Mouse (Mus musculus): ENCODE results near the gene Gm2000. TPM values are rescaled to one million over a fixed set of nuclear protein-coding genes. Genes with fewer than 3 reads are reported as not detected.
"Not testable (repeated sequence)": the region's sequence is repeated elsewhere in the genome, so short reads cannot be mapped to it uniquely, and the experiment has no call there.

The Gm2000 gene
- total RNA-seq, 1 experiment, result 385 TPM

GRCm38 (mm10) chr1:156386880-156387279, 21.0 kb downstream of the Gm2000 start:
- in situ Hi-C loops (cut with MboI; ENCODE audit: low sequenced_read_pairs in 2 of 2, unreplicated experiment in 2 of 2), result no loop called here
- H3K9ac ChIP-seq (ENCODE audit: insufficient read depth, low read depth, low read length, poor library complexity, severe bottlenecking), result no peak overlapping the region

GRCm38 (mm10) chr1:156393148-156393547, 27.3 kb downstream of the Gm2000 start:
- in situ Hi-C loops (cut with MboI; ENCODE audit: low sequenced_read_pairs in 2 of 2, unreplicated experiment in 2 of 2), result no loop called here
- H3K36me3 ChIP-seq (ENCODE audit: control insufficient read depth, insufficient read depth, low read length, poor library complexity, severe bottlenecking), result no peaks in the 10 kb centered on the region
- no peak overlapping the region for H3K4me3 ChIP-seq (ENCODE audit: insufficient read depth in 1 of 2, low read depth in 1 of 2, low read length in 2 of 2, poor library complexity in 1 of 2, severe bottlenecking in 1 of 2)
- no peak overlapping the region for H3K9ac ChIP-seq (ENCODE audit: insufficient read depth, low read depth, low read length, poor library complexity, severe bottlenecking)
- H3K4me1 ChIP-seq (ENCODE audit: control insufficient read depth in 2 of 2, insufficient read depth in 2 of 2, low read length in 2 of 2, poor library complexity in 1 of 2), result peaks cover 2 to 7% of the 10 kb centered on the region in 2 experiments; a peak in 1 of 4 replicates
- H3K9me3 ChIP-seq (ENCODE audit: control insufficient read depth, insufficient read depth, low read depth, low read length), result no peaks in the 10 kb centered on the region
- H3K27ac ChIP-seq (ENCODE audit: insufficient read depth, low read depth, low read length, poor library complexity, severe bottlenecking), result no peak overlapping the region
- no peak for DNase-seq (ENCODE audit: low read depth, low spot score)
- TF ChIP-seq CHD2 (IDR thresholded peaks at IDR 0.05; ENCODE audit: low read depth, low read length) (no peak), HCFC1 (IDR thresholded peaks at IDR 0.05; ENCODE audit: borderline replicate concordance, insufficient read depth, low read length) (no peak), ZNF384 (IDR thresholded peaks at IDR 0.05; ENCODE audit: low read depth, low read length) (no peak), ZC3H11A (IDR thresholded peaks at IDR 0.05; ENCODE audit: borderline replicate concordance, low read depth, low read length) (no peak), MAFK (IDR thresholded peaks at IDR 0.05; ENCODE audit: insufficient read depth, low read depth, low read length) (no peak)

More at GRCm38 (mm10) chr1:156386880-156387279, 21.0 kb downstream of the Gm2000 start:
- TF ChIP-seq CHD2 (IDR thresholded peaks at IDR 0.05; ENCODE audit: low read depth, low read length), result no peak
- no peak for TF ChIP-seq HCFC1 (IDR thresholded peaks at IDR 0.05; ENCODE audit: borderline replicate concordance, insufficient read depth, low read length)
- no peak for TF ChIP-seq ZNF384 (IDR thresholded peaks at IDR 0.05; ENCODE audit: low read depth, low read length)
- TF ChIP-seq MAFK (IDR thresholded peaks at IDR 0.05; ENCODE audit: insufficient read depth, low read depth, low read length), result no peak
- no peak for TF ChIP-seq ZC3H11A (IDR thresholded peaks at IDR 0.05; ENCODE audit: borderline replicate concordance, low read depth, low read length)
- Histone ChIP-seq H3K36me3 (ENCODE audit: control insufficient read depth, insufficient read depth, low read length, poor library complexity, severe bottlenecking) (no peaks in the 10 kb centered on the region), H3K4me1 (ENCODE audit: control insufficient read depth in 2 of 2, insufficient read depth in 2 of 2, low read length in 2 of 2, poor library complexity in 1 of 2) (no peaks in the 10 kb centered on the region), H3K9me3 (ENCODE audit: control insufficient read depth, insufficient read depth, low read depth, low read length) (no peaks in the 10 kb centered on the region), H3K27ac (ENCODE audit: insufficient read depth, low read depth, low read length, poor library complexity, severe bottlenecking) (no peak overlapping the region), H3K4me3 (ENCODE audit: insufficient read depth in 1 of 2, low read depth in 1 of 2, low read length in 2 of 2, poor library complexity in 1 of 2, severe bottlenecking in 1 of 2) (no peak overlapping the region)
- no peak for DNase-seq (ENCODE audit: low read depth, low spot score)

GRCm38 (mm10) chr1:156400159-156400558, 34.3 kb downstream of the Gm2000 start:
- H3K36me3 ChIP-seq (ENCODE audit: control insufficient read depth, insufficient read depth, low read length, poor library complexity, severe bottlenecking); in situ Hi-C loops (cut with MboI; ENCODE audit: low sequenced_read_pairs in 2 of 2, unreplicated experiment in 2 of 2); H3K27ac ChIP-seq (ENCODE audit: insufficient read depth, low read depth, low read length, poor library complexity, severe bottlenecking); H3K9me3 ChIP-seq (ENCODE audit: control insufficient read depth, insufficient read depth, low read depth, low read length); H3K4me1 ChIP-seq (ENCODE audit: control insufficient read depth in 2 of 2, insufficient read depth in 2 of 2, low read length in 2 of 2, poor library complexity in 1 of 2); DNase-seq (ENCODE audit: low read depth, low spot score); H3K4me3 ChIP-seq (ENCODE audit: insufficient read depth in 1 of 2, low read depth in 1 of 2, low read length in 2 of 2, poor library complexity in 1 of 2, severe bottlenecking in 1 of 2); H3K9ac ChIP-seq (ENCODE audit: insufficient read depth, low read depth, low read length, poor library complexity, severe bottlenecking): not testable (repeated sequence)

- no peak overlapping the region for H3K9ac ChIP-seq (ENCODE audit: insufficient read depth, low read depth, low read length, poor library complexity, severe bottlenecking)
- peaks cover 5 to 7% of the 10 kb centered on the region in 2 experiments; a peak in 2 of 4 replicates for H3K4me1 ChIP-seq (ENCODE audit: control insufficient read depth in 2 of 2, insufficient read depth in 2 of 2, low read length in 2 of 2, poor library complexity in 1 of 2)
- no peak overlapping the region for H3K4me3 ChIP-seq (ENCODE audit: insufficient read depth in 1 of 2, low read depth in 1 of 2, low read length in 2 of 2, poor library complexity in 1 of 2, severe bottlenecking in 1 of 2)
- H3K36me3 ChIP-seq (ENCODE audit: control insufficient read depth, insufficient read depth, low read length, poor library complexity, severe bottlenecking), result no peaks in the 10 kb centered on the region
- no peaks in the 10 kb centered on the region for H3K9me3 ChIP-seq (ENCODE audit: control insufficient read depth, insufficient read depth, low read depth, low read length)
- in situ Hi-C loops (cut with MboI; ENCODE audit: low sequenced_read_pairs in 2 of 2, unreplicated experiment in 2 of 2), result no loop called here
- no peak for TF ChIP-seq ZC3H11A (IDR thresholded peaks at IDR 0.05; ENCODE audit: borderline replicate concordance, low read depth, low read length)
- DNase-seq (ENCODE audit: low read depth, low spot score), result no peak
- H3K27ac ChIP-seq (ENCODE audit: insufficient read depth, low read depth, low read length, poor library complexity, severe bottlenecking), result no peak overlapping the region
These were observed 36.7 kb downstream of the Gm2000 start for GRCm38 (mm10) chr1:156402491-156402890.

- no peak for DNase-seq (ENCODE audit: low read depth, low spot score)
- TF ChIP-seq CHD2 (IDR thresholded peaks at IDR 0.05; ENCODE audit: low read depth, low read length) (no peak), MAFK (IDR thresholded peaks at IDR 0.05; ENCODE audit: insufficient read depth, low read depth, low read length) (no peak), ZNF384 (IDR thresholded peaks at IDR 0.05; ENCODE audit: low read depth, low read length) (no peak), HCFC1 (IDR thresholded peaks at IDR 0.05; ENCODE audit: borderline replicate concordance, insufficient read depth, low read length) (no peak)
- Histone ChIP-seq H3K9me3 (ENCODE audit: control insufficient read depth, insufficient read depth, low read depth, low read length) (no peaks in the 10 kb centered on the region), H3K9ac (ENCODE audit: insufficient read depth, low read depth, low read length, poor library complexity, severe bottlenecking) (no peak overlapping the region), H3K4me1 (ENCODE audit: control insufficient read depth in 2 of 2, insufficient read depth in 2 of 2, low read length in 2 of 2, poor library complexity in 1 of 2) (peaks cover 5 to 7% of the 10 kb centered on the region in 2 experiments; a peak in 2 of 4 replicates), H3K27ac (ENCODE audit: insufficient read depth, low read depth, low read length, poor library complexity, severe bottlenecking) (no peak overlapping the region), H3K4me3 (ENCODE audit: insufficient read depth in 1 of 2, low read depth in 1 of 2, low read length in 2 of 2, poor library complexity in 1 of 2, severe bottlenecking in 1 of 2) (no peak overlapping the region), H3K36me3 (ENCODE audit: control insufficient read depth, insufficient read depth, low read length, poor library complexity, severe bottlenecking) (no peaks in the 10 kb centered on the region)
- in situ Hi-C loops (cut with MboI; ENCODE audit: low sequenced_read_pairs in 2 of 2, unreplicated experiment in 2 of 2), result no loop called here
These were observed 37.4 kb downstream of the Gm2000 start for GRCm38 (mm10) chr1:156403251-156403650.

Measured in ES-E14 (cell line).